Mouse (Mus musculus) cerebellum, postnatal 10 days (tissue): Measurements from ENCODE around the gene Cilp.

ENCODE experiments used
- DNase-seq, 2 experiments: peaks; one replicate each; pipeline ENCODE4 v3.0.0; 2021; ENCODE audit warnings: mixed read lengths in 2 of 2

Cilp gene

GRCm38 (mm10) chr9:65294716-65295378 is 29.9 kb downstream of the Cilp start:
- DNase-seq = no peak

GRCm38 (mm10) chr9:65297056-65297455 is 32.1 kb downstream of the Cilp start:
- no peak for DNase-seq

GRCm38 (mm10) chr9:65298761-65299160 is 33.8 kb downstream of the Cilp start:
- DNase-seq = no peak

GRCm38 (mm10) chr9:65299650-65300049 is 34.7 kb downstream of the Cilp start:
- no peak for DNase-seq

- DNase-seq = no peak
These were observed 37.5 kb downstream of the Cilp start for GRCm38 (mm10) chr9:65302327-65302983.

GRCm38 (mm10) chr9:65303586-65303985 is 38.6 kb downstream of the Cilp start:
- DNase-seq = no peak

- no peak for DNase-seq
These were observed 39.3 kb downstream of the Cilp start for GRCm38 (mm10) chr9:65304300-65304699.

- DNase-seq = no peak
These were observed 41.7 kb downstream of the Cilp start for GRCm38 (mm10) chr9:65306672-65307071.

- DNase-seq = no peak
These were observed 43.0 kb downstream of the Cilp start for GRCm38 (mm10) chr9:65308011-65308410.

GRCm38 (mm10) chr9:65312669-65313357 is 47.8 kb downstream of the Cilp start:
- no peak for DNase-seq

- DNase-seq = no peak
These were observed 48.9 kb downstream of the Cilp start for GRCm38 (mm10) chr9:65313846-65314245.

GRCm38 (mm10) chr9:65322255-65322900 is 57.4 kb downstream of the Cilp start:
- DNase-seq = no peak

GRCm38 (mm10) chr9:65325971-65326370 is 61.0 kb downstream of the Cilp start:
- no peak for DNase-seq

- DNase-seq = no peak
These were observed 62.4 kb downstream of the Cilp start for GRCm38 (mm10) chr9:65327371-65327770.
